Mouse (Mus musculus) cerebellum, adult 2 months (tissue): ENCODE data around the gene BC048562.

Source experiments
- CTCF ChIP-seq: fragments of 200-500 bp; IDR thresholded peaks from 2 replicates; pipeline ENCODE4 v1.5.1; 2011; ENCODE audit warnings: low read depth, mild to moderate bottlenecking, control low read depth, low read length, moderate library complexity, borderline replicate concordance; ENCODE audit not compliant: insufficient read depth
- POLR2A ChIP-seq: fragments of 200-500 bp; IDR thresholded peaks from 2 replicates; pipeline ENCODE4 v1.6.1; 2011; ENCODE audit warnings: low read length, control low read depth, borderline replicate concordance; ENCODE audit not compliant: insufficient read depth

- TF ChIP-seq POLR2A (no peak), CTCF (no peak)
Observed at GRCm38 (mm10) chr9:108462192-108462591, 25.9 kb downstream of the BC048562 start.
